Mouse (Mus musculus): Measurements from ENCODE around the gene Sh2b3. TPM values are rescaled to one million over a fixed set of nuclear protein-coding genes. Genes with fewer than 3 reads are reported as not detected.

Gene Sh2b3
- polyA plus RNA-seq, 1 experiment from 2014 or later: 12.7 TPM

DNA sequence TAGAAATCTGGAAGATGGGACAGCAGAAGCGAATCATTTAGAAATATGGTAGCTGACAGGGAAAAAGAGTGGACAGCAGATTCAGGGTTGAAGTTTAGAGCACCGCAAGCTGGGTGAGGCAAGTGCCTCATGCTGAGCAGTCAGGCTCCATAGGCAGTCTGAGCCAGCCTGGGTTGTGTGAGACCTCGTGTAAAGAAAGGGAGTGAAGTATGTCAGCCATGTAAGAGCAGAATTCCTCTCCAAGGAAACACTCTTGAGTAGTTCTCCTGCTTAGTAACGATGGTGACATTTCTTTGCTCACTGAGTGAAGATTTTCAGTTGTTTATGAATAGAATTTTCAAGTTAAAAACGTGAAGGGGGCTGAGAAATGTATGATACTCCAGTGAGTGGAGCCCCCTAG lies 57.3 kb downstream of the Sh2b3 start:
- no peaks in the 10 kb centered on the region for H3K4me1 ChIP-seq (replicated peaks)
- WGBS: 90% methylated on average over 5 of the region's 5 CpGs
- H3K9me3 ChIP-seq: no peaks in the 10 kb centered on the region
- H3K4me2 ChIP-seq: no peak overlapping the region
- H3K27ac ChIP-seq: no peak overlapping the region
- H3K9ac ChIP-seq (replicated peaks): no peak overlapping the region
- no peaks in the 10 kb centered on the region for H3K27me3 ChIP-seq
- ATAC-seq (ENCODE audit: insufficient number of reproducible peaks, insufficient read depth, low FRiP score, low TSS enrichment, low read depth): no peak
- H3K4me3 ChIP-seq (replicated peaks): no peak overlapping the region
- peaks cover 86% of the 10 kb centered on the region for H3K36me3 ChIP-seq

DNA sequence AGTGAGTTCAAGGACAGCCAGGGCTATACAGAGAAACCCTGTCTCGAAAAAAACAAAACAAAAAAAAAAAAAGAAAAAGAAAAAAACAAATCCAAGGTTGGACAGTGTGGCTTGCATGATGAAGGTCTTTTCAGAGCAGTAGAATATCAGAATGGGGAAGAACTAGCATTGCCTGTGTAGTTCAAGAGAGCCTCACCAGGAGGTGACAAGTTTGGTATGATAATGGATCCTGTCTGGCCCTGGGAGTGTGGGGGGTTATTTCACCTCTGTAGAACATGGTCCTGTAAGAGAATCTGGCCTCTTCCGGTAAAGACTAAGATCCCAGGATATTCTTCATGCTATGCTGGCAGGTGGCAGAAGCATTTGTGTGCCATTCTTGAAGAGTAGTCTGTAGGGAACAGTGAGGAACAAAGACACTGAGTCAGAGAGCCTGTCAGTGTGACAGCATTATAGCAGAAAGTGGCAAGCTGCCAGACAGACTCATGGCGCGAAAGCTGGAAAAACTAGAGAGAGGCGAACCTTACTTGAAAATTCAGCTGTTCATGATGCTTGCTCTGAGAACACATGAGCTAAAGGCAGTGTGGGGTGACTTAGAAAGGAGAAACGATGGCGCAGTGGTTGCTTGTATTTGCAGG lies 58.8 kb downstream of the Sh2b3 start:
- no peak overlapping the region for H3K9ac ChIP-seq (replicated peaks)
- WGBS: 92% methylated on average over 7 of the region's 7 CpGs
- no peaks in the 10 kb centered on the region for H3K27me3 ChIP-seq
- no peaks in the 10 kb centered on the region for H3K9me3 ChIP-seq
- ATAC-seq (ENCODE audit: insufficient number of reproducible peaks, insufficient read depth, low FRiP score, low TSS enrichment, low read depth): no peak
- H3K4me3 ChIP-seq (replicated peaks): no peak overlapping the region
- peaks cover 84% of the 10 kb centered on the region for H3K36me3 ChIP-seq
- H3K4me1 ChIP-seq (replicated peaks): no peaks in the 10 kb centered on the region
- H3K27ac ChIP-seq: no peak overlapping the region
- H3K4me2 ChIP-seq: no peak overlapping the region

DNA sequence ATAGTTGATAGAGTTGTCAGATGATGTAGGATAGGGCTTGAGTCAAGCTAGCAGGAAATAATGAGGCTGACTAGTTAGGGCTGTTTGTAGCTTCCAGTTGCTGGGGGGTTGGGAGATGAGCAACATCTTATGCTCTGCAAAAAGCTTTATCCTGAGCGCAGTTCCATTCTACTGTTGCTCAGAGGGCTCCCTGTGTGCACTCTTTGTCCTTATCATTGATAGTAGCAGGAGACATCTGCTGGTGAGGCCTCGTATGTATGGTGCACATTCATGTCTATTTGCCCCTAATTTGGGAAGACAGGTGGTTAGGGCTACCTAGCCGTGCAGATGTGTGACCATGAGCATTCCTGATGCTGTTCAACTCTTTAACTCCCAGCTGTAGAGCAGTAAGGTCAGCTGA lies 65.8 kb downstream of the Sh2b3 start:
- Histone ChIP-seq H3K27ac (no peak overlapping the region), H3K36me3 (peaks cover 73% of the 10 kb centered on the region), H3K9me3 (no peaks in the 10 kb centered on the region), H3K4me1 (replicated peaks) (no peaks in the 10 kb centered on the region), H3K4me2 (no peak overlapping the region), H3K4me3 (replicated peaks) (no peak overlapping the region), H3K9ac (replicated peaks) (no peak overlapping the region), H3K27me3 (no peaks in the 10 kb centered on the region)
- 94% methylated on average over 3 of the region's 3 CpGs for WGBS
- no peak for ATAC-seq (ENCODE audit: insufficient number of reproducible peaks, insufficient read depth, low FRiP score, low TSS enrichment, low read depth)

GRCm38 (mm10) chr5:121769827-121770226 lies 67.6 kb downstream of the Sh2b3 start:
- peaks cover 58% of the 10 kb centered on the region for H3K36me3 ChIP-seq
- WGBS: 94% methylated on average over 7 of the region's 7 CpGs
- no peaks in the 10 kb centered on the region for H3K9me3 ChIP-seq

GRCm38 (mm10) chr5:121767564-121767963 lies 69.9 kb downstream of the Sh2b3 start:
- 87% methylated on average over 2 of the region's 2 CpGs for WGBS
- no peaks in the 10 kb centered on the region for H3K4me1 ChIP-seq (replicated peaks)
- peaks cover 57% of the 10 kb centered on the region for H3K36me3 ChIP-seq
- no peak overlapping the region for H3K4me2 ChIP-seq
- no peak overlapping the region for H3K27ac ChIP-seq
- no peak for ATAC-seq (ENCODE audit: insufficient number of reproducible peaks, insufficient read depth, low FRiP score, low TSS enrichment, low read depth)
- no peaks in the 10 kb centered on the region for H3K27me3 ChIP-seq
- no peaks in the 10 kb centered on the region for H3K9me3 ChIP-seq
- H3K4me3 ChIP-seq (replicated peaks): no peak overlapping the region
- H3K9ac ChIP-seq (replicated peaks): no peak overlapping the region

More at GRCm38 (mm10) chr5:121769827-121770226, 67.6 kb downstream of the Sh2b3 start:
- Histone ChIP-seq H3K4me3 (replicated peaks) (no peak overlapping the region), H3K9ac (replicated peaks) (no peak overlapping the region), H3K27me3 (no peaks in the 10 kb centered on the region), H3K4me2 (no peak overlapping the region), H3K27ac (no peak overlapping the region), H3K4me1 (replicated peaks) (no peaks in the 10 kb centered on the region)
- ATAC-seq (ENCODE audit: insufficient number of reproducible peaks, insufficient read depth, low FRiP score, low TSS enrichment, low read depth): no peak

DNA sequence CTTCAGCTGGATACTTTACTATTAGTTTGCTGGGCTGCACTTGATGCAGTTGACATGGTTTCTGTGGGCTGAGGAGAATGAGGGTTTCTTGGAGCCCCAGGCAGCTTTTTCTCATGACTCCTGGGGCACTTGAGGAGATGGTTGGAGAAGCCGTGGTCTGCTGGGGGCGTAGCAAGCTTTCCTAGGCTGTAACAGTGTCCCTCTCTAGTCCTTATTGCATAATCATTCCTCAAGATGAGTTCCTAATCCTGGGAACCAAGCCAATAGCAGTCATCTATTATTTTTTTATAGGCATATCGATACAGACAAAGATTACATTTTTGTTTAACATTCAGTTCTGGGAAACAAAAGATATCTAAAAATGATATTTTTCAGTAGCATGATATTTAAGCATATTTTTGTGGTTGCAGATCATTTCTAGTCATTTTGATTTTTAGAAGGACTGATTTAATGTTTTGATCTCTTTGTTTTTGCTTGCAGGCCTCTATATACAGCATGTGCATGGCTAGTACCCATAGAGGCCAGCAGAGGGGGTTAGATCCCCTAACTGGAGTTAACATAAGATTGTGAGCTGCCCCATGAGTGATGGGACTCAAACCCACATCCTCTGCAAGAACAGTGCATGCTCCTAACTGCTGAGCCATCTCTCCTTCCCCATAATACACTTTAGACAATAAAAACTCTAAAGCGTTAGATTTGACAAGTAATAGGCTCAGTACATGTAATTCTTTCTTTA lies 71.2 kb downstream of the Sh2b3 start:
- no peaks in the 10 kb centered on the region for H3K9me3 ChIP-seq
- 93% methylated on average over 4 of the region's 4 CpGs for WGBS
- ATAC-seq (ENCODE audit: insufficient number of reproducible peaks, insufficient read depth, low FRiP score, low TSS enrichment, low read depth): no peak
- H3K4me3 ChIP-seq (replicated peaks): no peak overlapping the region
- no peak overlapping the region for H3K27ac ChIP-seq
- no peak overlapping the region for H3K9ac ChIP-seq (replicated peaks)
- no peak overlapping the region for H3K4me2 ChIP-seq
- H3K36me3 ChIP-seq: peaks cover 50% of the 10 kb centered on the region
- H3K27me3 ChIP-seq: no peaks in the 10 kb centered on the region
- H3K4me1 ChIP-seq (replicated peaks): no peaks in the 10 kb centered on the region

Small RNA genes within 50 kb of the gene (microRNA-seq; reads per million reads assigned to microRNA genes)
- gene Mir7031: not detected

Other genes starting within 250 kb of the Sh2b3 start
- gene Aldh2, start 243.8 kb downstream of the Sh2b3 start, polyA plus RNA-seq (2016; fragmentation: Nextera tagmentation; extraction: Ambion mirVana): 236 and 264 TPM in 2 replicates
- gene Acad12, start 218.7 kb downstream of the Sh2b3 start, polyA plus RNA-seq (2016; fragmentation: Nextera tagmentation; extraction: Ambion mirVana): 2.8 and 3.3 TPM in 2 replicates
- 1.8 and 2.6 TPM in 2 replicates for gene Acad10, start 177.1 kb downstream of the Sh2b3 start, polyA plus RNA-seq (2016; fragmentation: Nextera tagmentation; extraction: Ambion mirVana)
- gene Brap, start 177.1 kb downstream of the Sh2b3 start, polyA plus RNA-seq (2016; fragmentation: Nextera tagmentation; extraction: Ambion mirVana): 47.1 and 48.3 TPM in 2 replicates
- gene Atxn2, start 126.3 kb downstream of the Sh2b3 start, polyA plus RNA-seq (2016; fragmentation: Nextera tagmentation; extraction: Ambion mirVana): 59.8 and 79.2 TPM in 2 replicates
- 52.8 and 54.6 TPM in 2 replicates for gene Pheta1, start 11.3 kb upstream of the Sh2b3 start, polyA plus RNA-seq (2016; fragmentation: Nextera tagmentation; extraction: Ambion mirVana)
- gene Cux2, start 212.5 kb upstream of the Sh2b3 start, polyA plus RNA-seq (2016; fragmentation: Nextera tagmentation; extraction: Ambion mirVana): 5.0 and 5.9 TPM in 2 replicates